Mouse (Mus musculus): ENCODE data around the gene Nfe2.

GRCm38 (mm10) chr15:103290417-103290816 lies 32.2 kb upstream of the Nfe2 start:
- TF ChIP-seq CTCF (IDR thresholded peaks at IDR 0.05; ENCODE audit: borderline replicate concordance, insufficient read depth, low read depth, low read length) = no peak
- TF ChIP-seq POLR2A (IDR thresholded peaks at IDR 0.05; ENCODE audit: borderline replicate concordance, insufficient read depth, low read length) = no peak
